Mouse (Mus musculus) CH12.LX (cell line): Measurements from ENCODE around the gene Sin3a. TPM values are rescaled to one million over a fixed set of nuclear protein-coding genes. Genes with fewer than 3 reads are reported as not detected.

Experiments used
- DNase-seq: peaks from one replicate; pipeline ENCODE4 v3.0.0-alpha.2; 2013; ENCODE audit errors: extremely low read depth
- H3K27ac ChIP-seq: 2 replicates; pipeline ENCODE4 v1.5.1; 2012; ENCODE audit warnings: low read depth, mild to moderate bottlenecking, control low read depth, moderate library complexity; ENCODE audit not compliant: insufficient read depth
- H3K27me3 ChIP-seq: replicated peaks from 2 replicates; pipeline ENCODE3; 2012; ENCODE audit warnings: inconsistent platforms
- H3K36me3 ChIP-seq, 2 experiments: replicated peaks in 1 of 2; 2 replicates each; pipeline versions ENCODE3 to v1.6.1; 2012; ENCODE audit warnings: inconsistent platforms in 1 of 2, low read length in 1 of 2, mild to moderate bottlenecking in 1 of 2, mixed read lengths in 1 of 2, moderate library complexity in 1 of 2; ENCODE audit not compliant: control insufficient read depth in 1 of 2, insufficient read depth in 1 of 2
- H3K4me1 ChIP-seq, 2 experiments: 2 replicates each; pipeline ENCODE4 v1.6.1; 2012; ENCODE audit warnings: inconsistent platforms in 1 of 2, moderate library complexity in 1 of 2; ENCODE audit not compliant: insufficient read depth in 2 of 2, control insufficient read depth in 1 of 2
- H3K4me2 ChIP-seq: 2 replicates; pipeline ENCODE4 v1.6.1; 2012; ENCODE audit warnings: low read depth, mild to moderate bottlenecking, control low read depth; ENCODE audit not compliant: poor library complexity, insufficient read depth, severe bottlenecking
- H3K4me3 ChIP-seq, 3 experiments: fragments of 150-350 bp in 1 of 3; sonication (generic) in 1 of 3; replicated peaks in 1 of 3; 2 replicates each; pipeline versions ENCODE3 to v1.5.1; 2011 to 2012; ENCODE audit warnings: low read depth in 2 of 3, low read length in 2 of 3, mild to moderate bottlenecking in 2 of 3, moderate library complexity in 2 of 3, control low read depth in 1 of 3, improper control_type of control experiment in 1 of 3, inconsistent platforms in 1 of 3, mixed read lengths in 1 of 3; ENCODE audit not compliant: poor library complexity in 1 of 3
- H3K79me2 ChIP-seq: replicated peaks from 2 replicates; pipeline ENCODE4 v1.6.1; 2012; ENCODE audit warnings: mild to moderate bottlenecking, moderate library complexity; ENCODE audit not compliant: control insufficient read depth, poor library complexity, insufficient read depth, severe bottlenecking; ENCODE audit errors: extremely low read depth
- H3K9ac ChIP-seq: 2 replicates; pipeline ENCODE4 v1.6.1; 2012; ENCODE audit warnings: low read depth, mild to moderate bottlenecking, control low read depth, moderate library complexity; ENCODE audit not compliant: insufficient read depth
- H3K9me3 ChIP-seq: replicated peaks from 2 replicates; pipeline ENCODE3; 2012; ENCODE audit warnings: low read length, inconsistent platforms, mixed read lengths
- BHLHE40 ChIP-seq: IDR thresholded peaks from 2 replicates; pipeline ENCODE4 v1.6.1; 2011; ENCODE audit warnings: mild to moderate bottlenecking, low read depth, low read length, improper control_type of control experiment
- CTCF ChIP-seq, 2 experiments: IDR thresholded peaks in 1 of 2; conservative IDR thresholded peaks in 1 of 2; 2 replicates each; pipeline ENCODE4 v1.5.1; 2011 to 2012; ENCODE audit warnings: low read depth in 2 of 2, low read length in 2 of 2, improper control_type of control experiment in 1 of 2, inconsistent platforms in 1 of 2, mild to moderate bottlenecking in 1 of 2, moderate library complexity in 1 of 2
- E2F4 ChIP-seq: IDR thresholded peaks from 2 replicates; pipeline ENCODE4 v1.6.1; 2011; ENCODE audit warnings: low read depth, low read length, improper control_type of control experiment; ENCODE audit not compliant: insufficient replicate concordance
- EP300 ChIP-seq: IDR thresholded peaks from 2 replicates; pipeline ENCODE4 v1.6.1; 2011; ENCODE audit warnings: low read length, improper control_type of control experiment
- ETS1 ChIP-seq: conservative IDR thresholded peaks from 2 replicates; pipeline ENCODE4 v1.6.1; 2012; ENCODE audit warnings: low read depth, mild to moderate bottlenecking, inconsistent platforms, low read length, improper control_type of control experiment, moderate library complexity
- GABPA ChIP-seq: IDR thresholded peaks from 2 replicates; pipeline ENCODE4 v1.6.1; 2012; ENCODE audit warnings: low read depth, low read length, improper control_type of control experiment, inconsistent platforms; ENCODE audit not compliant: insufficient replicate concordance
- HCFC1 ChIP-seq: IDR thresholded peaks from 2 replicates; pipeline ENCODE4 v1.6.1; 2012; ENCODE audit warnings: low read depth, mild to moderate bottlenecking, inconsistent platforms, low read length, improper control_type of control experiment
- IRF4 ChIP-seq: IDR thresholded peaks from 2 replicates; pipeline ENCODE4 v1.6.1; 2014; ENCODE audit warnings: low read depth, mild to moderate bottlenecking, inconsistent platforms, low read length, improper control_type of control experiment
- JUN ChIP-seq: IDR thresholded peaks from 2 replicates; pipeline ENCODE4 v1.6.1; 2011; ENCODE audit warnings: low read depth, mild to moderate bottlenecking, low read length, improper control_type of control experiment, moderate library complexity; ENCODE audit not compliant: insufficient read depth
- JUND ChIP-seq: conservative IDR thresholded peaks from 2 replicates; pipeline ENCODE4 v1.6.1; 2011; ENCODE audit warnings: low read depth, low read length, improper control_type of control experiment
- KAT2A ChIP-seq: IDR thresholded peaks from 2 replicates; pipeline ENCODE4 v1.6.1; 2012; ENCODE audit warnings: low read length, improper control_type of control experiment, inconsistent platforms; ENCODE audit not compliant: insufficient replicate concordance
- MAFK ChIP-seq: IDR thresholded peaks from 2 replicates; pipeline ENCODE4 v1.6.1; 2011; ENCODE audit warnings: low read length, improper control_type of control experiment; ENCODE audit not compliant: insufficient replicate concordance
- MAX ChIP-seq: IDR thresholded peaks from 2 replicates; pipeline ENCODE4 v1.6.1; 2011; ENCODE audit warnings: low read length, improper control_type of control experiment
- MAZ ChIP-seq: IDR thresholded peaks from 2 replicates; pipeline ENCODE4 v1.6.1; 2012; ENCODE audit warnings: low read depth, mild to moderate bottlenecking, inconsistent platforms, low read length, improper control_type of control experiment, moderate library complexity
- MEF2A ChIP-seq: IDR thresholded peaks from 2 replicates; pipeline ENCODE4 v1.6.1; 2014; ENCODE audit warnings: low read depth, mild to moderate bottlenecking, inconsistent platforms, low read length, improper control_type of control experiment, borderline replicate concordance
- MXI1 ChIP-seq: IDR thresholded peaks from 2 replicates; pipeline ENCODE4 v1.6.1; 2011; ENCODE audit warnings: mild to moderate bottlenecking, low read depth, low read length, improper control_type of control experiment
- MYC ChIP-seq: IDR thresholded peaks from 2 replicates; pipeline ENCODE4 v1.6.1; 2011; ENCODE audit warnings: low read depth, mild to moderate bottlenecking, improper control_type of control experiment, low read length
- NELFE ChIP-seq: IDR thresholded peaks from 2 replicates; pipeline ENCODE4 v1.6.1; 2011; ENCODE audit warnings: low read depth, low read length, improper control_type of control experiment
- NRF1 ChIP-seq: IDR thresholded peaks from 2 replicates; pipeline ENCODE4 v1.6.1; 2014; ENCODE audit warnings: low read depth, mild to moderate bottlenecking, inconsistent platforms, low read length, improper control_type of control experiment, moderate library complexity
- PAX5 ChIP-seq: IDR thresholded peaks from 2 replicates; pipeline ENCODE4 v1.6.1; 2012; ENCODE audit warnings: low read length, inconsistent platforms, mixed read lengths
- POLR2AphosphoS2 ChIP-seq: IDR thresholded peaks from 2 replicates; pipeline ENCODE4 v1.6.1; 2011; ENCODE audit warnings: low read depth, low read length, improper control_type of control experiment
- RAD21 ChIP-seq: IDR thresholded peaks from 2 replicates; pipeline ENCODE4 v1.6.1; 2011; ENCODE audit warnings: low read depth, mild to moderate bottlenecking, low read length, improper control_type of control experiment, moderate library complexity
- RCOR1 ChIP-seq: conservative IDR thresholded peaks from 2 replicates; pipeline ENCODE4 v1.6.1; 2012; ENCODE audit warnings: low read depth, mild to moderate bottlenecking, inconsistent platforms, low read length, improper control_type of control experiment
- SIN3A ChIP-seq: IDR thresholded peaks from 2 replicates; pipeline ENCODE4 v1.6.1; 2012; ENCODE audit warnings: low read length, improper control_type of control experiment, inconsistent platforms
- SMC3 ChIP-seq: IDR thresholded peaks from 2 replicates; pipeline ENCODE4 v1.6.1; 2011; ENCODE audit warnings: low read depth, low read length, improper control_type of control experiment
- TBP ChIP-seq: conservative IDR thresholded peaks from 2 replicates; pipeline ENCODE4 v1.6.1; 2011; ENCODE audit warnings: low read depth, low read length, improper control_type of control experiment
- TCF12 ChIP-seq: IDR thresholded peaks from 2 replicates; pipeline ENCODE4 v1.6.1; 2014; ENCODE audit warnings: low read depth, mild to moderate bottlenecking, inconsistent platforms, low read length, improper control_type of control experiment
- UBTF ChIP-seq: IDR thresholded peaks from 2 replicates; pipeline ENCODE4 v1.6.1; 2012; ENCODE audit warnings: low read depth, mild to moderate bottlenecking, inconsistent platforms, low read length, improper control_type of control experiment, moderate library complexity
- USF1 ChIP-seq: IDR thresholded peaks from 2 replicates; pipeline ENCODE4 v1.6.1; 2014; ENCODE audit warnings: low read depth, mild to moderate bottlenecking, inconsistent platforms, low read length, improper control_type of control experiment
- ZC3H11A ChIP-seq: IDR thresholded peaks from 2 replicates; pipeline ENCODE4 v1.6.1; 2012; ENCODE audit warnings: low read depth, mild to moderate bottlenecking, inconsistent platforms, low read length, improper control_type of control experiment
- ZKSCAN1 ChIP-seq: IDR thresholded peaks from 2 replicates; pipeline ENCODE4 v1.6.1; 2012; ENCODE audit warnings: low read depth, inconsistent platforms, low read length, improper control_type of control experiment, borderline replicate concordance
- ZNF384 ChIP-seq: IDR thresholded peaks from 2 replicates; pipeline ENCODE4 v1.6.1; 2012; ENCODE audit warnings: low read depth, low read length, improper control_type of control experiment, inconsistent platforms
- dilution Hi-C: fragments of 300-500 bp; cut with MboI; formaldehyde crosslinking; loops from 2 replicates; pipeline ENCODE4 v1.14.3; 2020; ENCODE audit warnings: low sequenced_read_pairs; ENCODE audit not compliant: extremely low pct_unique_long_range_greater_than_20kb, extremely low pct_ligation_motif_present
- in situ Hi-C: fragments of 300-500 bp; cut with MboI; formaldehyde crosslinking; loops from 3 replicates; pipeline ENCODE4 v1.14.3; 2019; ENCODE audit warnings: low sequenced_read_pairs, low pct_ligation_motif_present, low pct_unique_long_range_greater_than_20kb, mixed read lengths
- polyA plus RNA-seq: library from polyadenylated mRNA; unstranded; fragments of >175 nt; gene quantifications from 2 replicates; pipeline ENCODE4 v1.2.1, GENCODE M21; 2012; ENCODE audit warnings: low read depth; ENCODE audit not compliant: insufficient read length
- total RNA-seq, 2 experiments: library from RNA; depleted of rRNA; stranded (reverse); fragments of 300-350 nt in 1 of 2; fragments of >200 nt in 1 of 2; gene quantifications; 2 replicates each; pipeline ENCODE4 v1.2.3; 2012 to 2014

Sin3a gene
- total and polyA plus RNA-seq, 3 experiments, result 23.0 to 32.1 (median 28.7) TPM

DNA sequence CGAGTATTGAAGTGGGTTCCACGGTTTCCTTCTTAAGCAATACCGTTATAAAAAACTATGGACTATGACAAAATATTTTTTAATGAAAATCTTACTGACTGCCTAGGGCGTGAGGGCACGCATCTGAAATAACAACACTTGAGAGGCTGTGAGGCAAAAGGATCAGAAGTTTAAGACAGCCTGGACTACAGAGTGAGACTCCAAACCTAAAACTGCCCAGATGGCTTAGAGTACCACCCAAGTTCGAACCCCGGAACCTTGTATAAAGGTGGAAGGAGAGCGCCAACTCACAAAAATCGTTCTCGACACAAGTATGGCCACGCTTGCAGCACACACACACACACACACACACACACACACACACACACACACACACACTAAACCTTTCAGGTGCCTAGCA is 86.7 kb downstream of the Sin3a start:
- Histone ChIP-seq H3K27ac (no peak overlapping the region), H3K36me3 (peaks cover 22 to 30% of the 10 kb centered on the region in 2 experiments), H3K4me1 (peaks cover 9 to 22% of the 10 kb centered on the region in 2 experiments), H3K27me3 (peaks cover 2% of the 10 kb centered on the region), H3K4me2 (peak overlapping the region; percentile 44), H3K79me2 (no peaks in the 10 kb centered on the region), H3K4me3 (peak overlapping the region; percentile 77 to 91 (median 77)), H3K9me3 (no peaks in the 10 kb centered on the region), H3K9ac (peak overlapping the region; percentile 64; the same call in 1 of the 2 replicates)
- dilution Hi-C loops, result no loop called here
- DNase-seq, result no peak
- TF ChIP-seq CTCF (conservative IDR thresholded peaks at IDR 0.05 in 1 of 2, IDR thresholded peaks at IDR 0.05 in 1 of 2; ENCODE audit: low read depth in 2 of 2, low read length in 2 of 2), result no peak
- TF ChIP-seq ETS1, result 0 out of 2 replicates have a peak, but pooled peaks have one; percentile 0
- no peak for TF ChIP-seq MAX
- in situ Hi-C loops, result no loop called here

DNA sequence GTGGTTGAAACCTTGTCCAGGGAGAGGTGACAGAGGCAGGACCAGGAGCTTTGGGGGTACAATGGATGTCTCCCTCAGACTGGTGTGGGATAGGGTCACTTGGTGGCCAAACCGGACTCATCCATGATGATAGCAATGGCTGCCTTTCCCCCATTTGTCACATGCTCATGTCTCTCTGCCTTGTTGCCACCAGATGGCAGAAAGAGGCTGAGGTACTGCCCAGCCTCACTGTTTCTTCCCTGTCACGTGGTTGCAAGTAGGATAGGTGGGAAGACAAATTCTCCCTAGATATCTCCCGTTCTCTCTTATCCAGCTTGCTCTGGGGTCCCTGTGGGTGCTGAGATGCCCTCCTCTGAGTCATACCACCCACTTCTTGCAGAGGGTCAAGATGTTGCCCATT is 90.7 kb downstream of the Sin3a start:
- H3K79me2 ChIP-seq, result no peaks in the 10 kb centered on the region
- peaks cover 2 to 12% of the 10 kb centered on the region in 2 experiments; a peak in 3 of 4 replicates for H3K4me1 ChIP-seq
- no peaks in the 10 kb centered on the region for H3K9me3 ChIP-seq
- H3K36me3 ChIP-seq, result no peaks in the 10 kb centered on the region
- peaks cover 6% of the 10 kb centered on the region for H3K27me3 ChIP-seq
- DNase-seq, result peak; percentile 47
- H3K9ac ChIP-seq, result no peak overlapping the region
- in situ Hi-C loops, result no loop called here
- H3K27ac ChIP-seq, result no peak overlapping the region
- no peak overlapping the region for H3K4me2 ChIP-seq
- dilution Hi-C loops, result no loop called here
- no peak overlapping the region for H3K4me3 ChIP-seq
- TF ChIP-seq TBP (no peak), TCF12 (no peak), JUND (no peak), ZNF384 (no peak), E2F4 (no peak), ZC3H11A (peak; percentile 55), BHLHE40 (peak; percentile 50), NRF1 (peak; percentile 49; the same call in 1 of the 2 replicates), PAX5 (no peak), SIN3A (no peak), USF1 (peak; percentile 85), MYC (peak; percentile 94), KAT2A (no peak), JUN (no peak), CTCF (conservative IDR thresholded peaks at IDR 0.05 in 1 of 2, IDR thresholded peaks at IDR 0.05 in 1 of 2; ENCODE audit: low read depth in 2 of 2, low read length in 2 of 2) (peak in 1 of 2 experiments; percentile 82; a peak in 2 of 4 replicates), ZKSCAN1 (no peak), POLR2AphosphoS2 (no peak), GABPA (no peak), IRF4 (peak; percentile 42; the same call in 1 of the 2 replicates), HCFC1 (0 out of 2 replicates have a peak, but pooled peaks have one; percentile 30), UBTF (no peak), RCOR1 (no peak), MXI1 (peak; percentile 47; the same call in 1 of the 2 replicates), ETS1 (no peak), MAFK (no peak), EP300 (no peak), MAZ (no peak), MAX (peak; percentile 96), SMC3 (peak; percentile 82), MEF2A (no peak), RAD21 (peak; percentile 80), NELFE (0 out of 2 replicates have a peak, but pooled peaks have one; percentile 19)
